Mouse (Mus musculus): ENCODE data around the gene Sgcb.

DNA sequence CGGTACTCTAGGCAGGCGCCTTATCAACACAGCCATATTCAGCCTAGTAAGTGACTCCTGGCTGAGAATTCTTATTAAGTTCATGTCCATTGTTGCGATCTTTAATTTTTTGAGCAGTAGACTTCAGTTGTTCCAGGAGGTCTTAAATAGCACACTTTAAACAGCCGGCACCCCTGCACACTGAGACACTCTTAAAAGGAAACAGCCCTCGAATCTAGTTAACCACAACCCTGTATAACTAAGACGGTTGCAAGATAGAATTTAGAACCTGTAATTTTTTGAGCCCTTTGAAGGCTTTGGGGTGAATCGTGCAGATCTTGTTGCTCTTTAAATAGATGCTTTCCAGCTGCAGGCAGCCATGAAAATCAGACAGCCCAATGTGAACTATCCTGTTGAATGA lies 32.4 kb downstream of the Sgcb start:
- no peak for TF ChIP-seq CTCF (IDR thresholded peaks at IDR 0.05; ENCODE audit: low read depth, low read length)
- no peak for TF ChIP-seq POLR2A (IDR thresholded peaks at IDR 0.05; ENCODE audit: borderline replicate concordance, low read depth, low read length)

Measured in bone marrow macrophage, adult 2 months (primary cell).